Mouse (Mus musculus): ENCODE results near the gene Prkd3. TPM values are rescaled to one million over a fixed set of nuclear protein-coding genes. Genes with fewer than 3 reads are reported as not detected.

Gene Prkd3
- polyA plus RNA-seq, 1 experiment: 5.3 TPM

DNA sequence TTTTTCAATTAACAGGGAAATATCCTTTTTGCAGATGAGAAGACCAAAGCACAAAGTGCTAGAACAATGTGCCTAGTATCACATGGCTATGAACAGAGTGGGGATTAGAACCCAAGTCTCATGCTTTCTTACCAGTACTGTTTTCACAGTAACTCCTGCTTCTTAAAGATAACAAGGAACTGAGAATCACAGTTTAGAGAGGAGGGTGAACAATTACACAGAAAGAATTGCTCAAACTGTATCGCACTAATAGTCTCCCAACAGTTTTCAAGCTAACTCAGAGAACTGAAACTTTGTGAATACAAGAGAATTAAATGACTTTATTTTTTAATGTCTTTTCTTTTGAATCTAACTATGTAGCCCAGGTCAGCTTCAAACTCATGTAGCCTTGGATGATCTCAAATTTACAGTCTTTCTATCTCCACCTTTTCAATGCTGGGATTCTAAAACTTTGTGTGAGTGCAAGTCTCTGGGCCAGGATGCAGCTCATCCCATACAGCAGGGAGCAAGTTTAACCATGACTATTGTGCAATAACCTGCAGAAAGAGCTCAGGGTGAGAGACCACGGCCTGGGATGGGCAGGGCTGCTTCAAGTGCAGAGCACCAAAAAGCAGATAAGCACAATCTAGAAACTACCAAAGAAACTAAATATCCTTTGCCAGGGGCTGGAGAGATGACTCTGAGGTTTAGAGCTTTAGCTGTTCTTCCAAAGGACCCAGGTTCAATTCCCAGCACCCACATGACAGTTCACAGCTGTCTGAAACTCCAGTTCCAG is 5.5 kb downstream of the Prkd3 start:
- WGBS: 72% methylated on average over 2 of the region's 2 CpGs
- no peak for DNase-seq (ENCODE audit: low read depth in 1 of 2, low spot score in 2 of 2)
- TF ChIP-seq POLR2A (IDR thresholded peaks at IDR 0.05; ENCODE audit: low read depth, low read length): no peak
- no peak for TF ChIP-seq CTCF (IDR thresholded peaks at IDR 0.05; ENCODE audit: extremely low read depth, insufficient read depth, insufficient read length, insufficient replicate concordance)

DNA sequence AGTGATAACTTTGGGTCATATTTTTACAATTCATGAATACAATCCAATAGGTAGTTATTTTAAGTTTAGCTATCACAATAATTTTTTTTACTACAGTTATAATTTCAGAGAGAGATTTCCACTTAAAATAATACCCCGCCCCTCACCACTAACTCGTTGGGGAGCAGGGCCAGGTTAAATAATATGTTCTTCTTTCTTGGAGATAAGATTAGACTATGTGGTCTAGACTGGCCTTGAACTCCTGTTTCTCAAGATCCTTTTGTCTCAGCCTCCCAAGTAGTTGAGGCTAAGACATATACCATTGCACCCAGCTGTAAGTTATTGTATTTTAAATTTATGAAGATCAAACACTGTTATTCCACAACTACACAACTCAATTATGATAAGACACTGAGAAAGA is 7.0 kb downstream of the Prkd3 start:
- Histone ChIP-seq H3K4me1 (ENCODE audit: control insufficient read depth, insufficient read depth, insufficient read length) (peaks cover 4% of the 10 kb centered on the region; the same call in 1 of the 2 replicates), H3K4me3 (ENCODE audit: extremely low read depth, insufficient read depth, insufficient read length) (no peak overlapping the region), H3K27me3 (ENCODE audit: control insufficient read depth, insufficient read depth, low read length) (no peaks in the 10 kb centered on the region), H3K36me3 (ENCODE audit: control insufficient read depth, insufficient read depth, low read length) (peaks cover 3% of the 10 kb centered on the region), H3K27ac (ENCODE audit: insufficient read depth, low read length) (no peak overlapping the region)
- DNase-seq (ENCODE audit: low read depth in 1 of 2, low spot score in 2 of 2): no peak
- 69% methylated on average over 2 of the region's 2 CpGs for whole genome bisulfite sequencing
- TF ChIP-seq POLR2A (IDR thresholded peaks at IDR 0.05; ENCODE audit: low read depth, low read length) (no peak), CTCF (IDR thresholded peaks at IDR 0.05; ENCODE audit: extremely low read depth, insufficient read depth, insufficient read length, insufficient replicate concordance) (no peak)

More for the DNA sequence above, 5.5 kb downstream of the Prkd3 start:
- H3K4me3 ChIP-seq (ENCODE audit: extremely low read depth, insufficient read depth, insufficient read length): no peak overlapping the region
- peaks cover 3% of the 10 kb centered on the region for H3K36me3 ChIP-seq (ENCODE audit: control insufficient read depth, insufficient read depth, low read length)
- no peak overlapping the region for H3K27ac ChIP-seq (ENCODE audit: insufficient read depth, low read length)
- H3K4me1 ChIP-seq (ENCODE audit: control insufficient read depth, insufficient read depth, insufficient read length): peaks cover 4% of the 10 kb centered on the region; the same call in 1 of the 2 replicates
- H3K27me3 ChIP-seq (ENCODE audit: control insufficient read depth, insufficient read depth, low read length): no peaks in the 10 kb centered on the region

DNA sequence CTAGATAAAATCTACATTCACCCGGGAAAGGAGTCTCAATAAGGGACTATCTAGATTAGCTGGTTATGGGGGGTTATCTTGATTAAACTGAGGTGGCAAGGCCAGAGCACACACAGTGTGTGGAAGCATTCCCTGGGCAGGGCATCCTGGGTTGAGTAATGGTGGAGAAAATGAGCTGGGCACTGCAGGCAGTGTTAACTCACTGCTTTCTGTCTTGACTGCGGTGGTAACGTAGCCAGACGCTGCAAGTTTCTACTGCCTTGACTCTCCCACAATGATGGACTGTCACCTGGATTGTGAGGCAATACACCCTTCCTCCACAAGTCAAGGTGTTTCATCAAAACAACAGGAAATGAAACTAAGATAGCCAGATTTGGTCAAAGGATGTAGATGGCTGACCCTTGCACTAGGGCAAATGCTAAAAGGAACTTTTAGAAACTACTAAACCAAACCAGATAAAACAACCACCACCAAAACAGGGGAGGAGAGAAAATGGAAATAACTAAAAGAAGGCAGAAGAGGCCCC is 20.8 kb downstream of the Prkd3 start:
- Histone ChIP-seq H3K36me3 (ENCODE audit: control insufficient read depth, insufficient read depth, low read length) (no peaks in the 10 kb centered on the region), H3K27ac (ENCODE audit: insufficient read depth, low read length) (peak overlapping the region; percentile 21), H3K4me1 (ENCODE audit: control insufficient read depth, insufficient read depth, insufficient read length) (peaks cover 5% of the 10 kb centered on the region; the same call in 1 of the 2 replicates), H3K4me3 (ENCODE audit: extremely low read depth, insufficient read depth, insufficient read length) (no peak overlapping the region), H3K27me3 (ENCODE audit: control insufficient read depth, insufficient read depth, low read length) (no peaks in the 10 kb centered on the region)
- WGBS: 83% methylated on average over 4 of the region's 4 CpGs
- TF ChIP-seq CTCF (IDR thresholded peaks at IDR 0.05; ENCODE audit: extremely low read depth, insufficient read depth, insufficient read length, insufficient replicate concordance) (no peak), POLR2A (IDR thresholded peaks at IDR 0.05; ENCODE audit: low read depth, low read length) (no peak)
- DNase-seq (ENCODE audit: low read depth in 1 of 2, low spot score in 2 of 2): no peak

DNA sequence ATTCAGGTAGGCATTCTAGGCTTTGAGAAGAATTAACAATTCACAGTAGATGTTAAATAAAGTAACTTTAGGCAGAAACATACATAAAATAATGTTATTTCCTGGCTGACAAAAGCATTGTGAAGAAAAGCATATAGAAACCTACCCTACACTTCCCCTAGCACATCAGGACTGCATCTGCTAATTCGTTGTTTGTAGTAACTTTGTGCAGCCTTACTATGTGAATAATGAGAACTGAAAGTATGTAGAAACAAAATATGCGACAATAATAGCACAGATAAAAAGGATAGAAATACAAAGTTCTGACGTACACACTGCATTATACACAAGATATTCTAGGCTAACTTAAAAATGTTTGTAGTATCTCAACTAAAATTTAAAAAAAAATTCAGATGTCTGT is 21.4 kb downstream of the Prkd3 start:
- 41% methylated on average over 3 of the region's 3 CpGs for WGBS
- no peak for DNase-seq (ENCODE audit: low read depth in 1 of 2, low spot score in 2 of 2)
- peaks cover 5% of the 10 kb centered on the region; the same call in 1 of the 2 replicates for H3K4me1 ChIP-seq (ENCODE audit: control insufficient read depth, insufficient read depth, insufficient read length)
- H3K27me3 ChIP-seq (ENCODE audit: control insufficient read depth, insufficient read depth, low read length): no peaks in the 10 kb centered on the region
- H3K4me3 ChIP-seq (ENCODE audit: extremely low read depth, insufficient read depth, insufficient read length): no peak overlapping the region
- TF ChIP-seq POLR2A (IDR thresholded peaks at IDR 0.05; ENCODE audit: low read depth, low read length) (no peak), CTCF (IDR thresholded peaks at IDR 0.05; ENCODE audit: extremely low read depth, insufficient read depth, insufficient read length, insufficient replicate concordance) (no peak)
- no peaks in the 10 kb centered on the region for H3K36me3 ChIP-seq (ENCODE audit: control insufficient read depth, insufficient read depth, low read length)
- no peak overlapping the region for H3K27ac ChIP-seq (ENCODE audit: insufficient read depth, low read length)

DNA sequence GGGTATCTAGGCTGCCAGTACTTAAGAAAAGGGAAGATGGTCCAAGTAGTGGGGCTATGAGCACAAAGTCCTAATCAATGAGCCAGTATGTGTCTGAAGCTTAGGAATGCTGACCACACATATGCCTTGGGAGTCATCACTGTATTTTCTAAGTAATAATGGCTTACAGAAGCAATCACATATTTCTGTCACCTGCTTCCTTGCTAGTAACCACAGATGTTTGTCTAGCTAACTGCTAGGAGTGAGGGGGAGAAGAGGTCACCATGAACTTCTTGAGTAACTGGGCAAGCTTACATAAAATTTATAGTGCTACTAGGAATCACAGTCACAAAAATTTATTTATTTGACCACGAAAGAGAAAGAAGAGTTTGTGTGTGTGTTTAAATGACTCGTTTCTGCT is 22.5 kb downstream of the Prkd3 start:
- Histone ChIP-seq H3K4me1 (ENCODE audit: control insufficient read depth, insufficient read depth, insufficient read length) (peaks cover 5% of the 10 kb centered on the region; the same call in 1 of the 2 replicates), H3K27me3 (ENCODE audit: control insufficient read depth, insufficient read depth, low read length) (no peaks in the 10 kb centered on the region), H3K36me3 (ENCODE audit: control insufficient read depth, insufficient read depth, low read length) (no peaks in the 10 kb centered on the region), H3K4me3 (ENCODE audit: extremely low read depth, insufficient read depth, insufficient read length) (no peak overlapping the region), H3K27ac (ENCODE audit: insufficient read depth, low read length) (no peak overlapping the region)
- no peak for DNase-seq (ENCODE audit: low read depth in 1 of 2, low spot score in 2 of 2)
- WGBS: 32% methylated on average over 2 of the region's 2 CpGs
- TF ChIP-seq CTCF (IDR thresholded peaks at IDR 0.05; ENCODE audit: extremely low read depth, insufficient read depth, insufficient read length, insufficient replicate concordance): no peak
- no peak for TF ChIP-seq POLR2A (IDR thresholded peaks at IDR 0.05; ENCODE audit: low read depth, low read length)

DNA sequence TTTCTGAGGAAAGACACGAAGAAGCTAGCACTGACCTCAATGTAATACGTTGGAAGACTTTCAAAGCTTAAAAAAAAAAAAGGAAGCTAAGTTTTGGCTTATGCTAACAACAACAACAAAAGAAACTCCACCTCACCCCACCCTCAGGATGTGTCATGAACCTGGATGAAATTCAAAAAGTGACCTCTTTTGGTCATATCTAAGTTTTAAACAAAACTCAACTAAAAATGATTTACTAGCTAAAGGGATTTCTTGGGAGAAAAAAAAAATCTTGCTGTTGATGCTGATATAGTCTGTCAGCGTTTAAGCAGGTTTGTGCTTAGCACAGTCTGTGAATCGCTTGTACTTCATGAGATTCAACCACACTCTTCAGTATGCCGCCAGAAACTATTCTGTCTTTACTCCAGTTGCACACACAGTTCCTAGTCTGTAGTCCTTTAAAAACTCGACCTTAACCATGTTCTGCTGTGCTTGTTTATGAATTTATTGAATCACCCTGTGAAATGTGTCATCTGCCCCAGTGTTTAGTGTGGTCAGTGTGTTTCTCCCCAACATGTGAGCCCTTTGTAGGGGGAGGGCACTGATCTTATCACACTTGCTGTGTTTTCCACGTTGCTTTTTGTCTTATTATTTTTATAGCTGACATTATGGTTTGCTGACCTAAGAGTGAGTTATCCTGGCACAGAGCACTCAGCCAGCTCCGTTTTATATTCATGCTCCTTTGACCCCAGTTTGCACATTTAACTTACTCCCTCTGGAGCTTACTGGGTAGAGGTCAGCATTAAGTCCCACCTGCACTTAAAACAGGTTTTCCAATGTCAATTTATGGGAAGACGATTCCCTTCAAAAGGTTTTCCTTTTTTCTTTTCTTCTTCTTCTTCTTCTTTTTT is 25.4 kb downstream of the Prkd3 start:
- WGBS: 49% methylated on average over 9 of the region's 9 CpGs
- Histone ChIP-seq H3K27me3 (ENCODE audit: control insufficient read depth, insufficient read depth, low read length) (no peaks in the 10 kb centered on the region), H3K36me3 (ENCODE audit: control insufficient read depth, insufficient read depth, low read length) (no peaks in the 10 kb centered on the region), H3K27ac (ENCODE audit: insufficient read depth, low read length) (no peak overlapping the region; the same call in 1 of the 2 replicates), H3K4me3 (ENCODE audit: extremely low read depth, insufficient read depth, insufficient read length) (no peak overlapping the region), H3K4me1 (ENCODE audit: control insufficient read depth, insufficient read depth, insufficient read length) (peaks cover 3% of the 10 kb centered on the region; the same call in 1 of the 2 replicates)
- no peak for DNase-seq (ENCODE audit: low read depth in 1 of 2, low spot score in 2 of 2)
- no peak for TF ChIP-seq CTCF (IDR thresholded peaks at IDR 0.05; ENCODE audit: extremely low read depth, insufficient read depth, insufficient read length, insufficient replicate concordance)
- TF ChIP-seq POLR2A (IDR thresholded peaks at IDR 0.05; ENCODE audit: low read depth, low read length): no peak
